Mouse (Mus musculus): ENCODE results near the gene Bbs2.

DNA sequence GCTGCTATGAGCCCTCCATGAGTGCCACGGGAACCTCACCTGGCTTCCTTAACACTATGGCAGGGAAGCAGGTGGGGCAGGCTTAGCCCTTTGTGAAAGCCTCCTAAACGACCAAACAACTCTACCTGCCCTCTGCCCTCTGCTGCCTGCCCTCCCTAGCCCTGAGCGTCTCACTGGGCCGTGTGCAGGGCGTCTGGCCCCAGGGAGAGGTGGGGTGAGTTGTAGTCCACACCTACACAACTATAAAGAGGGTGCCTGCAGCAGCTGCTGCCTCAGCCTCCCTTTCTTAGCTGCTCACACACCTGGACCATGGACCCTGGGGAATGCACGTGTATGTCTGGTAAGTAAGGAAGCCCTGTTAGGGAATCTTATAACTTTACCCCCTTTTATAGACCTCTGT, 38.2 kb upstream of the Bbs2 start, which contains the start of gene Mt4:
- TF ChIP-seq CTCF (IDR thresholded peaks at IDR 0.05; ENCODE audit: insufficient read depth, low read length) = no peak
- no peak for TF ChIP-seq POLR2A (IDR thresholded peaks at IDR 0.05; ENCODE audit: borderline replicate concordance, extremely low read depth, low read depth, low read length)

Data from lung, adult 2 months (tissue).